Mouse (Mus musculus) heart, embryonic 12.5 days (tissue): ENCODE data around the gene Fignl2. TPM values are rescaled to one million over a fixed set of nuclear protein-coding genes. Genes with fewer than 3 reads are reported as not detected.

Experiments
- ATAC-seq: fragments of 200-750 bp; cut with Nextera tagmentation; 2 replicates; pipeline ENCODE4 v1.8.0; 2017; ENCODE audit warnings: moderate TSS enrichment, moderate library complexity; ENCODE audit not compliant: insufficient number of reproducible peaks, low FRiP score
- H3K27ac ChIP-seq: fragments of 300-500 bp; sonication (generic); 2 replicates; pipeline ENCODE4 v1.5.1; 2016; ENCODE audit warnings: mild to moderate bottlenecking, moderate library complexity; ENCODE audit not compliant: poor library complexity, severe bottlenecking
- H3K27me3 ChIP-seq: fragments of 300-500 bp; sonication (generic); replicated peaks from 2 replicates; pipeline ENCODE4 v1.6.1; 2016; ENCODE audit warnings: mild to moderate bottlenecking, moderate library complexity
- H3K36me3 ChIP-seq: fragments of 300-500 bp; sonication (generic); 2 replicates; pipeline ENCODE4 v1.6.1; 2016; ENCODE audit warnings: mild to moderate bottlenecking, moderate library complexity
- H3K4me1 ChIP-seq: fragments of 300-500 bp; sonication (generic); replicated peaks from 2 replicates; pipeline ENCODE4 v1.6.1; 2016; ENCODE audit warnings: mild to moderate bottlenecking
- H3K4me2 ChIP-seq: fragments of 300-500 bp; sonication (generic); 2 replicates; pipeline ENCODE4 v1.6.1; 2016; ENCODE audit warnings: mild to moderate bottlenecking, moderate library complexity
- H3K4me3 ChIP-seq: fragments of 300-500 bp; sonication (generic); 2 replicates; pipeline ENCODE4 v1.5.1; 2016; ENCODE audit warnings: mild to moderate bottlenecking
- H3K9ac ChIP-seq: fragments of 300-500 bp; sonication (generic); 2 replicates; pipeline ENCODE4 v1.6.1; 2016; ENCODE audit warnings: mild to moderate bottlenecking, moderate library complexity
- H3K9me3 ChIP-seq: fragments of 300-500 bp; sonication (generic); replicated peaks from 2 replicates; pipeline ENCODE4 v1.6.1; 2016; ENCODE audit warnings: mild to moderate bottlenecking, moderate library complexity
- WGBS: fragments of 180-500 bp; shearing (Covaris S2); methylation state at CpG from one replicate; pipeline ENCODE4 v1.1.7; 2016; 5-methylcytosine and 5-hydroxymethylcytosine counted together
- polyA plus RNA-seq: library from polyadenylated mRNA; unstranded; fragments of >200 nt; fragmentation: Nextera tagmentation; extraction: Ambion mirVana; gene quantifications from 2 replicates; pipeline ENCODE4 v1.2.1, GENCODE M21; 2016

Fignl2 gene
- polyA plus RNA-seq, 1 experiment from 2014 or later: 0.15 TPM

- 39% methylated on average over 14 of the region's 14 CpGs for WGBS
- Histone ChIP-seq H3K36me3 (no peaks in the 10 kb centered on the region), H3K9me3 (no peaks in the 10 kb centered on the region), H3K27me3 (0 out of 2 replicates have a peak, but pooled peaks cover 14% of the 10 kb centered on the region), H3K9ac (no peak overlapping the region), H3K4me1 (peaks cover 15% of the 10 kb centered on the region; the same call in 1 of the 2 replicates), H3K27ac (no peak overlapping the region), H3K4me3 (no peak overlapping the region), H3K4me2 (no peak overlapping the region)
- ATAC-seq: 0 out of 2 replicates have a peak, but pooled peaks have one; percentile 20
Measured at GRCm38 (mm10) chr15:101092121-101092828, 13.9 kb upstream of the Fignl2 start.

GRCm38 (mm10) chr15:101091551-101091950 lies 13.2 kb upstream of the Fignl2 start:
- Histone ChIP-seq H3K36me3 (no peaks in the 10 kb centered on the region), H3K4me1 (peaks cover 15% of the 10 kb centered on the region; the same call in 1 of the 2 replicates), H3K9me3 (no peaks in the 10 kb centered on the region), H3K4me3 (no peak overlapping the region), H3K9ac (no peak overlapping the region), H3K4me2 (no peak overlapping the region), H3K27me3 (0 out of 2 replicates have a peak, but pooled peaks cover 13% of the 10 kb centered on the region), H3K27ac (no peak overlapping the region)
- no peak for ATAC-seq
- WGBS: 84% methylated on average over 8 of the region's 8 CpGs

- Histone ChIP-seq H3K27me3 (0 out of 2 replicates have a peak, but pooled peaks cover 13% of the 10 kb centered on the region), H3K4me2 (no peak overlapping the region), H3K9me3 (no peaks in the 10 kb centered on the region), H3K4me3 (no peak overlapping the region), H3K27ac (no peak overlapping the region), H3K9ac (no peak overlapping the region), H3K36me3 (no peaks in the 10 kb centered on the region), H3K4me1 (0 out of 2 replicates have a peak, but pooled peaks cover 11% of the 10 kb centered on the region)
- WGBS: 75% methylated on average over 4 of the region's 4 CpGs
- ATAC-seq: no peak
Measured at GRCm38 (mm10) chr15:101088291-101088690, 9.9 kb upstream of the Fignl2 start.

GRCm38 (mm10) chr15:101086956-101087355 lies 8.6 kb upstream of the Fignl2 start:
- 0 out of 2 replicates have a peak, but pooled peaks cover 8% of the 10 kb centered on the region for H3K27me3 ChIP-seq
- H3K4me1 ChIP-seq: peaks cover 5% of the 10 kb centered on the region; the same call in 1 of the 2 replicates
- no peaks in the 10 kb centered on the region for H3K36me3 ChIP-seq
- ATAC-seq: no peak
- H3K27ac ChIP-seq: no peak overlapping the region
- no peaks in the 10 kb centered on the region for H3K9me3 ChIP-seq
- no peak overlapping the region for H3K4me2 ChIP-seq
- H3K4me3 ChIP-seq: no peak overlapping the region
- WGBS: 69% methylated on average over 3 of the region's 3 CpGs
- no peak overlapping the region for H3K9ac ChIP-seq

- H3K36me3 ChIP-seq: no peaks in the 10 kb centered on the region
- H3K4me2 ChIP-seq: no peak overlapping the region
- no peak overlapping the region for H3K27ac ChIP-seq
- H3K4me1 ChIP-seq: peaks cover 6% of the 10 kb centered on the region; the same call in 1 of the 2 replicates
- H3K9me3 ChIP-seq: no peaks in the 10 kb centered on the region
- WGBS: 77% methylated on average over 9 of the region's 9 CpGs
- no peak overlapping the region for H3K4me3 ChIP-seq
- no peak for ATAC-seq
- no peak overlapping the region for H3K9ac ChIP-seq
- 0 out of 2 replicates have a peak, but pooled peaks cover 4% of the 10 kb centered on the region for H3K27me3 ChIP-seq
Measured at GRCm38 (mm10) chr15:101086451-101086850, 8.1 kb upstream of the Fignl2 start.

GRCm38 (mm10) chr15:101084499-101084898 lies 6.1 kb upstream of the Fignl2 start:
- Histone ChIP-seq H3K27ac (no peak overlapping the region), H3K36me3 (no peaks in the 10 kb centered on the region), H3K9me3 (no peaks in the 10 kb centered on the region), H3K4me2 (no peak overlapping the region), H3K4me3 (no peak overlapping the region), H3K4me1 (peaks cover 8% of the 10 kb centered on the region; the same call in 1 of the 2 replicates), H3K9ac (no peak overlapping the region), H3K27me3 (no peaks in the 10 kb centered on the region)
- ATAC-seq: no peak
- 70% methylated on average over 10 of the region's 10 CpGs for WGBS

- no peaks in the 10 kb centered on the region for H3K9me3 ChIP-seq
- no peaks in the 10 kb centered on the region for H3K36me3 ChIP-seq
- H3K4me1 ChIP-seq: peaks cover 22% of the 10 kb centered on the region
- H3K27ac ChIP-seq: no peak overlapping the region
- no peak overlapping the region for H3K4me2 ChIP-seq
- ATAC-seq: no peak
- H3K9ac ChIP-seq: no peak overlapping the region
- WGBS: 54% methylated on average over 4 of the region's 4 CpGs
- no peaks in the 10 kb centered on the region for H3K27me3 ChIP-seq
- no peak overlapping the region for H3K4me3 ChIP-seq
Measured at GRCm38 (mm10) chr15:101082236-101082635, 3.9 kb upstream of the Fignl2 start.

- Histone ChIP-seq H3K27ac (no peak overlapping the region), H3K9me3 (no peaks in the 10 kb centered on the region), H3K4me1 (peaks cover 33% of the 10 kb centered on the region), H3K4me3 (no peak overlapping the region), H3K9ac (no peak overlapping the region), H3K36me3 (no peaks in the 10 kb centered on the region), H3K4me2 (no peak overlapping the region), H3K27me3 (peaks cover 8% of the 10 kb centered on the region; the same call in 1 of the 2 replicates)
- no peak for ATAC-seq
- 72% methylated on average over 7 of the region's 7 CpGs for WGBS
Measured at GRCm38 (mm10) chr15:101081035-101081548, 2.7 kb upstream of the Fignl2 start.

GRCm38 (mm10) chr15:101080031-101080520 lies 1.7 kb upstream of the Fignl2 start:
- Histone ChIP-seq H3K36me3 (no peaks in the 10 kb centered on the region), H3K4me2 (no peak overlapping the region), H3K9ac (no peak overlapping the region), H3K4me1 (peaks cover 44% of the 10 kb centered on the region), H3K27me3 (peaks cover 10% of the 10 kb centered on the region; the same call in 1 of the 2 replicates), H3K27ac (no peak overlapping the region), H3K9me3 (no peaks in the 10 kb centered on the region), H3K4me3 (no peak overlapping the region)
- 74% methylated on average over 9 of the region's 9 CpGs for WGBS
- no peak for ATAC-seq

GRCm38 (mm10) chr15:101078731-101079156 lies 377 bp upstream of the Fignl2 start:
- peaks cover 45% of the 10 kb centered on the region for H3K4me1 ChIP-seq
- H3K9ac ChIP-seq: peak overlapping the region; percentile 86

More at GRCm38 (mm10) chr15:101078731-101079156, 377 bp upstream of the Fignl2 start:
- Histone ChIP-seq H3K9me3 (no peaks in the 10 kb centered on the region), H3K4me2 (peak overlapping the region; percentile 95), H3K4me3 (peak overlapping the region; percentile 94), H3K27ac (peak overlapping the region; percentile 81; the same call in 1 of the 2 replicates), H3K27me3 (peaks cover 10% of the 10 kb centered on the region; the same call in 1 of the 2 replicates), H3K36me3 (no peaks in the 10 kb centered on the region)
- WGBS: under 1% methylated on average over 27 of the region's 30 CpGs
- ATAC-seq: peak; percentile 73
